Mouse (Mus musculus) brain, embryonic 14.5 days (tissue): Measurements from ENCODE around the gene Edn2.

ENCODE experiments used
- CTCF ChIP-seq: fragments of 200-500 bp; IDR thresholded peaks from 2 replicates; pipeline ENCODE4 v1.5.1; 2012; ENCODE audit warnings: inconsistent platforms, mild to moderate bottlenecking, moderate library complexity, borderline replicate concordance; ENCODE audit not compliant: insufficient read depth, insufficient read length; ENCODE audit errors: extremely low read depth
- POLR2A ChIP-seq: fragments of 200-500 bp; IDR thresholded peaks from 2 replicates; pipeline ENCODE4 v1.6.1; 2012; ENCODE audit warnings: mild to moderate bottlenecking, inconsistent platforms, borderline replicate concordance; ENCODE audit not compliant: poor library complexity, insufficient read depth, insufficient read length, severe bottlenecking; ENCODE audit errors: extremely low read depth

GRCm38 (mm10) chr4:120180535-120180934 lies 19.5 kb downstream of the Edn2 start:
- TF ChIP-seq POLR2A (no peak), CTCF (no peak)
